Mouse (Mus musculus) kidney, adult 2 months (tissue): ENCODE data around the gene Anxa6.

Experiments
- CTCF ChIP-seq: fragments of 200-500 bp; conservative IDR thresholded peaks from 2 replicates; pipeline ENCODE4 v1.5.1; 2011; ENCODE audit warnings: low read depth, mild to moderate bottlenecking, control low read depth, low read length, moderate library complexity, mixed read lengths; ENCODE audit not compliant: insufficient read depth, insufficient read length
- POLR2A ChIP-seq: fragments of 200-500 bp; IDR thresholded peaks from one replicate; pipeline ENCODE4 v1.6.1; 2011; ENCODE audit warnings: low read depth, low read length, control low read depth

DNA sequence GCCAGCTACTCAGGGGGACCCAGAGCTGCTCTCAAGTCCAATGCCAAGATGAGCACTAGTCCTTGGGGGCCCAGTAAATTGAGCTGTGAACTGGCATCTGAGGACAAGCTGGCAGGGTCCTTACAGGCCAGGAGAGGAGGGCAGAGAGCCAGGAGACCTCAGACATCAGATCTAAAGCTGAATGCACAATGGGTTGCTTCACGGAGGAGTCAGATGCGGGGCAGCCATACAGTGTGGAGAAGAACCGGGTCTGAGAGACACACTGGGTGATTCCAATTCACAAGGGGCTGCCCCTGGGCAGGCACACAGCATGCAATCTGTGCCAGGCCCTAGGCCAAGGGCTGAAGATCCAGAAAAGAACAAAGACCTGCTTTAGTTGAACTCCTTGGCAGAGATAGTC is 18.0 kb downstream of the Anxa6 start:
- TF ChIP-seq POLR2A = no peak
- no peak for TF ChIP-seq CTCF
